Mouse (Mus musculus) embryonic facial prominence, embryonic 11.5 days (tissue): ENCODE measurements at regions not wholly inside any gene's neighbourhood (a gene's known extent, or its start where the extent isn't known, plus 50 kb on each side); places are given as distances from the start of the nearest gene placed in this dataset.

Source experiments
- ATAC-seq: fragments of 200-750 bp; cut with Nextera tagmentation; replicated peaks from 2 replicates; pipeline ENCODE4 v1.8.0; 2017; ENCODE audit warnings: low read depth; ENCODE audit not compliant: insufficient number of reproducible peaks, low FRiP score, low TSS enrichment
- DNase-seq: peaks from one replicate; pipeline ENCODE4 v3.0.0-alpha.2; 2015; ENCODE audit warnings: low spot score
- H3K27ac ChIP-seq: fragments of 300-500 bp; sonication (generic); replicated peaks from 2 replicates; pipeline ENCODE4 v1.5.1; 2014; ENCODE audit warnings: mild to moderate bottlenecking, low read depth, low read length, control low read depth
- H3K27me3 ChIP-seq: fragments of 300-500 bp; sonication (generic); 2 replicates; pipeline ENCODE4 v1.6.1; 2014; ENCODE audit warnings: mild to moderate bottlenecking, low read length, moderate library complexity, mixed read lengths; ENCODE audit not compliant: control insufficient read depth, insufficient read depth
- H3K36me3 ChIP-seq: fragments of 300-500 bp; sonication (generic); replicated peaks from 2 replicates; pipeline ENCODE4 v1.6.1; 2014; ENCODE audit warnings: low read depth, mild to moderate bottlenecking, low read length, moderate library complexity, mixed read lengths; ENCODE audit not compliant: control insufficient read depth, insufficient read depth
- H3K4me1 ChIP-seq: fragments of 300-500 bp; sonication (generic); 2 replicates; pipeline ENCODE4 v1.6.1; 2014; ENCODE audit warnings: low read length, mixed read lengths; ENCODE audit not compliant: control insufficient read depth, insufficient read depth
- H3K4me2 ChIP-seq: fragments of 300-500 bp; sonication (generic); 2 replicates; pipeline ENCODE4 v1.6.1; 2014; ENCODE audit warnings: low read depth, mild to moderate bottlenecking, control low read depth, low read length, moderate library complexity
- H3K4me3 ChIP-seq: fragments of 300-500 bp; sonication (generic); 2 replicates; pipeline ENCODE4 v1.5.1; 2014; ENCODE audit warnings: low read depth, low read length, control low read depth
- H3K9ac ChIP-seq: fragments of 300-500 bp; sonication (generic); replicated peaks from 2 replicates; pipeline ENCODE4 v1.6.1; 2014; ENCODE audit warnings: mild to moderate bottlenecking, control low read depth, low read length
- H3K9me3 ChIP-seq: fragments of 300-500 bp; sonication (generic); replicated peaks from 2 replicates; pipeline ENCODE4 v1.6.1; 2016; ENCODE audit warnings: mild to moderate bottlenecking, low read length, inconsistent platforms, mixed read lengths; ENCODE audit not compliant: control insufficient read depth
- WGBS: fragments of 180-500 bp; shearing (Covaris S2); extraction: QIAGEN DNeasy Blood & Tissue Kit; methylation state at CpG from one replicate; pipeline ENCODE4 v1.1.7; 2014; 5-methylcytosine and 5-hydroxymethylcytosine counted together

DNA sequence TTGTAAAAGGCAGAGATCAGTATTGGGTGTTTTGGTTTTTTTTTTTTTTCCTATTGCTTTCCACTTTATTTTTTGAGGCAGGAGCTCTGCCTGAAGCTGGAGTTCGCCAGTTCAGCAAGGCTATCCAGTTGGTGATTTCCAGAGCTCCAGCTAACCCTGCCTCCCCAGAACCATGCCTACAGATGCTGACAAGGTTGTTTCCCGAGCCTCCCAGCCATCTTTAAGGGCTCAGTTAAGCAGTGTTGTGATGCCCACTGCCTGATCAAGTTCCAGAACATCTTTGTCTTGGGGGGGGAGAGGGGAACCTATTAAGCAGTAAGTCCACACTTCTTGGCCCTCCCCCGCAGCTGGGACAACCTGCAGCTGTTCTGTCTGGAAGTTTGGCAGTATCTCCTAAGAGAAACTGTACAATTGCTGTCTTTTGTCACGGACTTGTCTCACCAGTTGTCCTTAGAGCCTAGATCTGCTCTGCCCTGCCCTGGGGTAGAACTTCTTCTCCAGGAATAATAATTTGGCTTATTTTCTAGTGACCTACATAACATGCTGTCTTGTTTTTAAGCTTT is 114.1 kb downstream of the Zfp706 start:
- no peak overlapping the region for H3K4me2 ChIP-seq
- no peak for ATAC-seq

DNA sequence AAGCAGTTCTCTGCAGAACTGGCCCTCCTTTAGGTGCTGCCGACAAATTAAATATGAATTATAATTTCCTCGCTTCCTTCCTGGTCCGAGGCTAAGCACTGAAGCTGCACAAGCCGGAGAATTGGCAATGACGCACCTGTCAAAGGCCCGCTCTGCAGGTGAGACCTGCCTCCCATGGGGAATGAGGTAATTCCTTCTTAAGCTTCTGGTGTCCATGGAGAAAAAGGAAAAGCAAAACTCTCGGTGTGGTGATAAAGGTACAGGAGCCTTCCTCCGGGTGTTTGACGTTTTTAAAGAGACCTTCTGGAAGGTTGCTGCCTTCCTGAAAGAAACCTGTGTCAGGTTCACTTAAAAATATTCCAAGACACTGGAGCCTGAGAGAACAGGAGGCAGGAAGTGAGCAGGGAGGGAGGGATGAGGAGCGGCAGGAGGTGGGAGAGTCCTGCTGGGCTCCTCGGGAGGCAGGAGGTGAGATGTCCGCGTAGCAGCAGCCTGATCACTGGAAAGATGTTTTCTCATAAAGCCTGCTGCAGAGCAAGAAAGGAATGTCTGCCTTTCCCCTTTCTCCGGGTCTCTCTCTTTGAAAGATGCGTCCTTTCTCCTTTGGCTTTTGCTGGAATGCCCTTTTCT is 114.9 kb downstream of the Zfp706 start:
- ATAC-seq (no peak), DNase-seq (no peak)
- H3K9me3 ChIP-seq = no peaks in the 10 kb centered on the region
- no peak overlapping the region for H3K27ac ChIP-seq
- H3K27me3 ChIP-seq = no peaks in the 10 kb centered on the region; the same call in 1 of the 2 replicates
- H3K4me1 ChIP-seq = peaks cover 3% of the 10 kb centered on the region; the same call in 1 of the 2 replicates
- H3K9ac ChIP-seq = 0 out of 2 replicates have a peak overlapping the region, but pooled peaks have one; percentile 23
- WGBS = 5% methylated on average over 15 of the region's 15 CpGs
- no peaks in the 10 kb centered on the region for H3K36me3 ChIP-seq
- no peak overlapping the region for H3K4me3 ChIP-seq
- H3K4me2 ChIP-seq = no peak overlapping the region; the same call in 1 of the 2 replicates

More for the DNA sequence above, 114.1 kb downstream of the Zfp706 start:
- DNase-seq = no peak
- Histone ChIP-seq H3K9me3 (no peaks in the 10 kb centered on the region), H3K27me3 (no peaks in the 10 kb centered on the region; the same call in 1 of the 2 replicates), H3K9ac (no peak overlapping the region), H3K4me3 (no peak overlapping the region), H3K27ac (no peak overlapping the region), H3K4me1 (peaks cover 3% of the 10 kb centered on the region; the same call in 1 of the 2 replicates), H3K36me3 (no peaks in the 10 kb centered on the region)
- WGBS = 47% methylated on average over 4 of the region's 4 CpGs

DNA sequence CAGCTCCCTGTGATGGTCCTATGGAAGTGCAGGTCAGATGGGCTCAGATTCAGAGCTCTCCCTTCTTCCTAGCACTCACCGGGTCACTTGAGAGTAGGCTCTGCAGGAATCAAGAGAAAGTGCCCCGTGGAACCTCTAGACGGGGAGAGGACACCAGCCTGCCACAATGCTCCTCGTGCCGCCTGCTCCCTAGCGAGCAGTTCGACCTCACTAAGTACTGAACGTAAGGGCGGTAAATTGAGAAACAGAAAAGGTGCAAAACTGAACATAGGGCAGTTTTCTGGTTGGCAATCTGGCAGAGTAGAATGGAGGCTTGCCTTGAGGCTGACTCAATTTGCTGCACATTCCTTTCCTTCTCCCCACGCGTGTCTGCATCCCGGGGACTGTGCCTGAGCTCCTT is 115.7 kb downstream of the Zfp706 start:
- ATAC-seq (no peak), DNase-seq (no peak)
- Histone ChIP-seq H3K4me2 (no peak overlapping the region), H3K9ac (no peak overlapping the region), H3K27me3 (no peaks in the 10 kb centered on the region; the same call in 1 of the 2 replicates), H3K36me3 (no peaks in the 10 kb centered on the region), H3K27ac (no peak overlapping the region), H3K9me3 (no peaks in the 10 kb centered on the region), H3K4me1 (peaks cover 3% of the 10 kb centered on the region; the same call in 1 of the 2 replicates), H3K4me3 (no peak overlapping the region)
- 13% methylated on average over 12 of the region's 12 CpGs for WGBS

DNA sequence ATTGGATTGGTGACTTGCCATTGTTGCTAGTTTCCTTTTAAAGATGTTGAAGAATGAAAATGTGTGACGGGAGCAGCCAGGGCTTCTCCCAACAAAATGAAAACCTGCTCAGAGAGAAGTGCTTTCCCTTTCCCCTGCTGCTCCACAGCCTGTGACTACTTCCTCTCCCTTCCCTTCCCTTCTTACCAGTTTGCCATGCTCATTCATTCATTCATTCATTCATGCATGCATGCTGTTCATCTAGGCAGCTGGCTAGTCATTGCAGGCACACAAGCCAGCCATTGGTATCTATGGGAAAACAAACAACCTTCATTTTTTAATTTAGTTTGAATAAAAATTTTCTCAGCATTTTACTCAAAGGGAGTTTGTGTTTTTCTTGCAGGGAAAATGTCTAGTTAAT is 116.3 kb downstream of the Zfp706 start:
- Histone ChIP-seq H3K36me3 (no peaks in the 10 kb centered on the region), H3K4me1 (peaks cover 3% of the 10 kb centered on the region; the same call in 1 of the 2 replicates), H3K27me3 (no peaks in the 10 kb centered on the region; the same call in 1 of the 2 replicates), H3K4me3 (no peak overlapping the region), H3K9me3 (no peaks in the 10 kb centered on the region), H3K4me2 (no peak overlapping the region), H3K9ac (no peak overlapping the region), H3K27ac (no peak overlapping the region)
- no peak for DNase-seq
- WGBS = 59% methylated on average over 1 of the region's 1 CpGs
- no peak for ATAC-seq

DNA sequence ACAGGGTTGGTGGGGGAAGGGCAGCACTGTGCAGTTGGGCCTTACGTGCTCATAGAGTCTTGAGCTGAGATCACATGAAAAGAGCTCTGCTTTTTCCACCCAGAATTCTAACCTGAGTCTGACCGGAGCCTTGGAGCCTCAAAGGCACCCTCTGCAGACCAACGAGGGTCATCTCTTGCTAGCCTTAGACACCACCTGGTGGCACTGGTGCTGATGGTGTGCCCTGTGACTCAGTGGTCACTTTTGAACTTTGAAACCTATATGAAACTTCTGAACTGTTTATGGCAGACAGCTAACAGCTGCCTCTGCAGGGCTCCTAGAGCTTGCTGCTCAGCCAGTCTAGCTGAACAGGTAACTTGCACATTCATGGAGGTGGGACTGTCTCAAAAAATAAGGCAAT is 118.5 kb downstream of the Zfp706 start:
- H3K4me3 ChIP-seq = no peak overlapping the region
- H3K36me3 ChIP-seq = no peaks in the 10 kb centered on the region
- H3K27ac ChIP-seq = no peak overlapping the region
- H3K9me3 ChIP-seq = no peaks in the 10 kb centered on the region
- no peak for DNase-seq
- no peak for ATAC-seq
- H3K4me2 ChIP-seq = no peak overlapping the region
- WGBS = 82% methylated on average over 3 of the region's 3 CpGs
- H3K4me1 ChIP-seq = peaks cover 3% of the 10 kb centered on the region; the same call in 1 of the 2 replicates
- no peaks in the 10 kb centered on the region; the same call in 1 of the 2 replicates for H3K27me3 ChIP-seq
- no peak overlapping the region for H3K9ac ChIP-seq

DNA sequence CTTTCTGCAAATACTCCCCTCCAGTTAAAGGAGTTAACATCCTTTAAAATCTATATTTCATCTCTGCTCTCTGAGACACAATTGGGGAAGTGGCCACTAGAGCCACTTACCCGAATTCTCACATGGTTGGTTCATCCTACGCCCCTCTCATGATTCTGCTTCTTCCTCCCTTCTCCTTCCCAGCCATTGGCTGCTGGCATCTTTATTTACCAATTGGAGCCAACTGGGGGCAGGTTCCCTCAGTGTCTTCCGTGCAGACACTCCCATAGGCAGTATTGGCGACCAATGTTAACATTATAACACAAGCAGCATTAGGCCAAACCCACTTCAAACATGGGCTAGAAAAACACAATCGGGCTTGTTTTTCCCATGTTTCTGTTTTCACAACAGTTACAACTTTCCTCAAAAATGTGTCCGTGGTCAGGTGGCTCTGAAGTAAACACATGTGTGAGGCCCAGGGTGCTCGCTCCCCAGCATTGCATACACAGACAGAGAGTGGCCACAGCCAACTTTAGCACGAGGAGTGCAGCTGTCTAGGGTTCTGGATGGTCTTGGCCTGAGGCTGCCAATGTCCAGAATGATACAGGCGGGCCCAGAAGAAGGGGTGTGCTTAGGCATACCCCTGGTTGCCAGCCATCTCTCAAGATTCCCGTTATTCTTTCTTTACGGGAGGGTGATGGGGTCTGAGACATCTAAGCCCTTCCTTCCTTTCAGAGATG is 119.1 kb downstream of the Zfp706 start:
- Histone ChIP-seq H3K36me3 (no peaks in the 10 kb centered on the region), H3K27ac (no peak overlapping the region), H3K9me3 (no peaks in the 10 kb centered on the region), H3K4me2 (no peak overlapping the region), H3K4me1 (peaks cover 3% of the 10 kb centered on the region; the same call in 1 of the 2 replicates), H3K9ac (no peak overlapping the region), H3K27me3 (no peaks in the 10 kb centered on the region; the same call in 1 of the 2 replicates), H3K4me3 (no peak overlapping the region)
- WGBS = 77% methylated on average over 11 of the region's 11 CpGs
- ATAC-seq (no peak), DNase-seq (no peak)

DNA sequence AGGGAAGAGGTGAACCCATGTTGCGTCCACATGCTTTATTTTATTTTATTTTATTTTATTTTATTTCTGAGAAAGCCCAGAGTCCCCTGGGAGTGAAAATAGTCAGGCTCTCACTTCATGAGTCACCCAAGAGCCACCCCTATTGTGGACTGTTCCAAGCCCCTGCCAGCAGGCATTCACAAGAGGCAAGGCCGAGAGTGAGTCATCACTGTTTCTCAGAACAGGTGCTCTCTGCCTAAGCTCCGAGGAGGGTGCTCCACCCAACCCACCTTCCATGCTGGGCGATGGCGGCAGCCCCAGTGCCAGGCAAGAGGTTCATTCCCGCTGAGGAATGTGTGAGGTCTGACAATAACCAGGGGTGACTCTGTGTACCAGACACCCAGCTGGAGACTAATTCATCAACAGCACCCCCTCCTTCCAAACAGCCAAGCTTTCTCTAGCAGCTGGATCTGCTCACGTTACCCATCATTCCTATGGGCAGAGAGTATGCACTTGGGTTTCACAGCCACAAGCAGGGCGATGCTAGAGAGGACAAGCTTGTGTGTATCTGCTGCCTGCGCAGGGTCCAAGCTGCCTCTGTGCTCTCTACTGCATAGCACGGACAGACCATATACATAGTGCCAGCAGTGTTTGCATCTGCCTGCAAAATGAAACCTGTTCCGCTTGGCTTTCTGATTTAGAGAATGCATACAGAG is 122.8 kb downstream of the Zfp706 start:
- WGBS = 75% methylated on average over 11 of the region's 11 CpGs
- H3K9ac ChIP-seq = no peak overlapping the region
- no peaks in the 10 kb centered on the region for H3K36me3 ChIP-seq

More for the DNA sequence above, 122.8 kb downstream of the Zfp706 start:
- no peak for ATAC-seq
- DNase-seq = no peak
- Histone ChIP-seq H3K4me3 (no peak overlapping the region), H3K27me3 (no peaks in the 10 kb centered on the region), H3K4me2 (no peak overlapping the region), H3K4me1 (no peaks in the 10 kb centered on the region), H3K27ac (no peak overlapping the region), H3K9me3 (no peaks in the 10 kb centered on the region)
